ENCODE assay signal across 22 mouse cellular contexts in the genomic region with DNA sequence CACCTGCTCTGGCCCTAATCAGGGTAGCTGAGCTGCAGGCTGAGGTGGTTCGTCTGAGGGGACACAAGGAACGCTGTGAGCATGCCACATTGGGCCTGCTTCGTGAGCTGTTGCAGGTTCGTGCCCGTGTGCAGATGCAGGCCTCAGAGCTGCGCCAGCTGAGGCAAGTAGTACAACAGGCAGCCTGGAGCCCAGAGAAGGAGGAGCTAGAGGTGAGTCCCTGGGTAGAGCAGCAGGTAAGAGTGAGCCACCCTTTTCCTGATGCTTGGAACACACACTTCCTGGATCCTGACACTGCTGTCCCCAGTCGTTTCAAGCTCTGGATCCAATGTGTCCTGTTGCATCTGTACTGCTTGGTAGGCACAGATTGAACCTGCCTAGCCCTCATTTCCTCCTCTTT. TPM values are rescaled to one million over a fixed set of nuclear protein-coding genes. Genes with fewer than 3 reads are reported as not detected.
"Had no signal": no experiment of that assay in that cellular context is flagged by ENCODE, and none has a peak within 500 bp of the region (broad histone marks: within the 10 kb centered on the region; RNA-seq: fewer than 3 reads in every experiment).

No protein-coding gene starts in this region.

- ATAC-seq: intestine, embryonic 15.5 days; liver, embryonic 12.5 days; midbrain, embryonic 16.5 days had no signal

- H3K27me3 ChIP-seq: intestine, embryonic 15.5 days; kidney, embryonic 15.5 days; liver, embryonic 12.5 days; liver, embryonic 15.5 days; lung, embryonic 15.5 days; midbrain, embryonic 12.5 days; neural tube, embryonic 12.5 days had no signal

- H3K4me2 ChIP-seq: intestine, embryonic 15.5 days; kidney, embryonic 15.5 days; liver, embryonic 12.5 days; liver, embryonic 15.5 days; lung, embryonic 15.5 days; midbrain, embryonic 12.5 days; neural tube, embryonic 12.5 days had no signal

- H3K9ac ChIP-seq: intestine, embryonic 15.5 days; kidney, embryonic 15.5 days; liver, embryonic 12.5 days; liver, embryonic 15.5 days; lung, embryonic 15.5 days; midbrain, embryonic 12.5 days had no signal

- DNase-seq: kidney, adult 11 months; kidney, adult 8-10 months; kidney, postnatal 10 days; kidney, postnatal 4 days; left cerebral cortex, postnatal 4 days; liver; lung, adult 18-20 months; lung, postnatal 10 days; lung, postnatal 36 days; retina, postnatal 1 day; right cerebral cortex, postnatal 25 days; spleen, adult 18-20 months; thymus, postnatal 25 days had no signal

- H3K4me3 ChIP-seq: intestine, embryonic 15.5 days; kidney, embryonic 15.5 days; liver, embryonic 12.5 days; liver, embryonic 15.5 days; lung, embryonic 15.5 days; midbrain, embryonic 12.5 days; neural tube, embryonic 12.5 days had no signal

- H3K9me3 ChIP-seq: intestine, embryonic 15.5 days; kidney, embryonic 15.5 days; liver, embryonic 12.5 days; liver, embryonic 15.5 days; lung, embryonic 15.5 days; midbrain, embryonic 12.5 days; neural tube, embryonic 12.5 days had no signal

- H3K27ac ChIP-seq: intestine, embryonic 15.5 days; kidney, embryonic 15.5 days; liver, embryonic 12.5 days; liver, embryonic 15.5 days; lung, embryonic 15.5 days; midbrain, embryonic 12.5 days; neural tube, embryonic 12.5 days had no signal

- H3K4me1 ChIP-seq: kidney, embryonic 15.5 days; liver, embryonic 12.5 days; liver, embryonic 15.5 days; lung, embryonic 15.5 days; midbrain, embryonic 12.5 days; neural tube, embryonic 12.5 days had no signal

RNA-seq across cellular contexts. Expression of gene Ccdc154, which starts 1.1 kb away (rescaled TPM):
- polyA plus RNA-seq: kidney, embryonic 15.5 days; liver, embryonic 12.5 days; liver, embryonic 15.5 days; midbrain, embryonic 12.5 days; midbrain, embryonic 16.5 days; neural tube, embryonic 12.5 days had no signal

RNA-seq across cellular contexts. Expression of gene Gm38655, which starts 11.9 kb away (rescaled TPM):
- polyA plus RNA-seq: kidney, embryonic 15.5 days; liver, embryonic 12.5 days; liver, embryonic 15.5 days; midbrain, embryonic 12.5 days; midbrain, embryonic 16.5 days; neural tube, embryonic 12.5 days; thymus, postnatal 0 days had no signal
